ENCODE assay signal across 10 mouse cellular contexts in genomic region chr7:75686046-75686826, GRCm38 (mm10).
DNase-seq lines count a peak whose midpoint lies in the region; TF ChIP-seq lines count a peak whose summit lies in the region.
"Had no signal": no experiment of that assay in that cellular context is flagged by ENCODE, and none has a peak within 500 bp of the region (broad histone marks: within the 10 kb centered on the region; RNA-seq: fewer than 3 reads in every experiment).

No protein-coding gene starts in this region.

- intact Hi-C loops in gastrocnemius, adult 2 months (cut with DNase I), result no loop called here

- no peak overlapping the region for H3K4me3 ChIP-seq in gastrocnemius, adult 2 months
- H3K4me3 ChIP-seq: lung, embryonic 15.5 days had no signal

- no peak for TF ChIP-seq CTCF in gastrocnemius, adult 2 months (IDR thresholded peaks at IDR 0.05)

- peaks cover 7% of the 10 kb centered on the region for H3K36me3 ChIP-seq in splenic B cell, adult 2 months (ENCODE audit: control insufficient read depth, insufficient read depth, low read length, poor library complexity, severe bottlenecking)

- no peaks in the 10 kb centered on the region for H3K27me3 ChIP-seq in splenic B cell, adult 2 months (ENCODE audit: control insufficient read depth, insufficient read depth, low read length, poor library complexity, severe bottlenecking)
- H3K27me3 ChIP-seq: lung, embryonic 15.5 days had no signal

- no peak for DNase-seq in gastrocnemius, adult 2 months
- DNase-seq in gastrocnemius, postnatal 4 days (ENCODE audit: low spot score in 2 of 2), result no peak
- peak; percentile 73 to 75 for DNase-seq in spleen, postnatal 36 days (ENCODE audit: low spot score in 2 of 2)
- no peak for DNase-seq in spleen, postnatal 10 days (ENCODE audit: low spot score in 2 of 2)
- DNase-seq in induced T-regulatory cell, adult 2 months (ENCODE audit: low read depth), result peak; percentile 73
- peak; percentile 79 for DNase-seq in splenic B cell, adult 2 months (ENCODE audit: low read depth, low spot score)
- no peak for DNase-seq in left cerebral cortex, adult 9 months (ENCODE audit: low spot score in 2 of 2)
- DNase-seq in ovary, postnatal 10 days (ENCODE audit: low spot score), result no peak
- DNase-seq: right cerebral cortex, postnatal 14 days had no signal

- H3K27ac ChIP-seq in gastrocnemius, adult 2 months, result peak overlapping the region; percentile 29; the same call in 1 of the 2 replicates
- H3K27ac ChIP-seq: lung, embryonic 15.5 days had no signal

Comparison
In these comparisons a context has a peak if more than half of its experiments do, and no peak if none do; other contexts are left out.
1. DNase-seq: peak in spleen, postnatal 36 days (2 of 2), induced T-regulatory cell, adult 2 months (single experiment) and splenic B cell, adult 2 months (single experiment); none in gastrocnemius, adult 2 months (single experiment), gastrocnemius, postnatal 4 days (0 of 2), spleen, postnatal 10 days (0 of 2), left cerebral cortex, adult 9 months (0 of 2) and ovary, postnatal 10 days (single experiment).